Mouse (Mus musculus): ENCODE data around the gene Acr.

- TF ChIP-seq CTCF (IDR thresholded peaks at IDR 0.05; ENCODE audit: low read depth) (peak; percentile 38), EP300 (IDR thresholded peaks at IDR 0.05; ENCODE audit: low read depth) (no peak)
These were observed 11.5 kb upstream of the Acr start for GRCm38 (mm10) chr15:89556401-89557178.

Measured in heart, postnatal 0 days (tissue).